Mouse (Mus musculus) R1 (cell line): Measurements from ENCODE around the gene Cc2d1b.

Source experiments
- DNase-seq: peaks from one replicate; pipeline ENCODE4 v3.0.0-alpha.2; 2018; ENCODE audit warnings: low read depth, low spot score

Gene Cc2d1b

GRCm38 (mm10) chr4:108619587-108620341, at the start of gene Cc2d1b:
Gene Cc2d1b (plus strand): TSS chr4:108619940.
- peak; percentile 97 for DNase-seq

GRCm38 (mm10) chr4:108572644-108573043, 47.1 kb upstream of the Cc2d1b start:
- DNase-seq: no peak

- DNase-seq: peak; percentile 99
Measured at GRCm38 (mm10) chr4:108578840-108579742, 40.6 kb upstream of the Cc2d1b start, which contains the start of the genes Prpf38a and Orc1. Gene Prpf38a (minus strand): TSS chr4:108579336. Gene Orc1 (plus strand): TSS chr4:108579423.

GRCm38 (mm10) chr4:108579743-108580411, 39.9 kb upstream of the Cc2d1b start:
- peak; percentile 26 for DNase-seq

- no peak for DNase-seq
Measured at GRCm38 (mm10) chr4:108593376-108593775, 26.4 kb upstream of the Cc2d1b start.

GRCm38 (mm10) chr4:108595785-108596184, 24.0 kb upstream of the Cc2d1b start:
- no peak for DNase-seq

GRCm38 (mm10) chr4:108598306-108598705, 21.4 kb upstream of the Cc2d1b start:
- DNase-seq: no peak

GRCm38 (mm10) chr4:108601870-108602269, 17.9 kb upstream of the Cc2d1b start:
- no peak for DNase-seq

- no peak for DNase-seq
Measured at GRCm38 (mm10) chr4:108608651-108609050, 11.1 kb upstream of the Cc2d1b start.

GRCm38 (mm10) chr4:108610935-108611334, 8.8 kb upstream of the Cc2d1b start:
- DNase-seq: no peak

- DNase-seq: no peak
Measured at GRCm38 (mm10) chr4:108618586-108618985, 1.2 kb upstream of the Cc2d1b start.

GRCm38 (mm10) chr4:108619165-108619564, 575 bp upstream of the Cc2d1b start:
- no peak for DNase-seq

- no peak for DNase-seq
Measured at GRCm38 (mm10) chr4:108620536-108620935, 796 bp downstream of the Cc2d1b start.

GRCm38 (mm10) chr4:108621504-108621903, 1.8 kb downstream of the Cc2d1b start:
- DNase-seq: peak; percentile 73

- DNase-seq: no peak
Measured at GRCm38 (mm10) chr4:108627066-108627465, 7.3 kb downstream of the Cc2d1b start.

GRCm38 (mm10) chr4:108629363-108629880, 9.7 kb downstream of the Cc2d1b start:
- no peak for DNase-seq

GRCm38 (mm10) chr4:108630096-108630495, 10.4 kb downstream of the Cc2d1b start:
- DNase-seq: no peak

GRCm38 (mm10) chr4:108631616-108632015, 11.9 kb downstream of the Cc2d1b start:
- no peak for DNase-seq

GRCm38 (mm10) chr4:108633703-108634102, 14.0 kb downstream of the Cc2d1b start:
- DNase-seq: no peak

- DNase-seq: no peak
Measured at GRCm38 (mm10) chr4:108634696-108635095, 15.0 kb downstream of the Cc2d1b start.

- peak; percentile 81 for DNase-seq
Measured at GRCm38 (mm10) chr4:108635101-108635500, 15.4 kb downstream of the Cc2d1b start.

GRCm38 (mm10) chr4:108637721-108638120, 18.0 kb downstream of the Cc2d1b start:
- no peak for DNase-seq
